Mouse (Mus musculus) Muller cell, postnatal 12 days (primary cell): ENCODE results near the gene Anks1b.
"Not testable (repeated sequence)": the region's sequence is repeated elsewhere in the genome, so short reads cannot be mapped to it uniquely, and the experiment has no call there.

Experiments used
- DNase-seq: peaks from one replicate; pipeline ENCODE4 v3.0.0-alpha.2; 2015; ENCODE audit errors: inconsistent ontology term

Gene Anks1b

GRCm38 (mm10) chr10:90576191-90577098 is 703.1 kb downstream of the Anks1b start:
- peak; percentile 51 for DNase-seq

DNA sequence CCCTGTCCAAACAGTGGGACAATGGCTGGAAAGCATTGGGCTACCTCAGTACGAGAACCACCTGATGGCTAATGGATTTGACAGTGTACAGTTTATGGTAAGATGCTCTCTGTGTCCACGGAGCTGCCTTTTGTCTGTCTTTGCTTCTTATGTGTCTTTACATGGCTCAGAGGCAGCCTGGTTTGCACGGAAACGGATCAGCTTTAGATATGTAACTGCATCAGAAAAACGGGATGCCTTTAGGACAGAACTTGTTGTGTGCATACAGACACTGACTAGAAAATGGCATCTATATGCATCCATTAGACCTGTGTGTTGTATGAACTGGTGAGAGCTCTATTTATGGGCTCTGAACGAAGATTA is 703.8 kb downstream of the Anks1b start:
- DNase-seq = peak; percentile 16

DNA sequence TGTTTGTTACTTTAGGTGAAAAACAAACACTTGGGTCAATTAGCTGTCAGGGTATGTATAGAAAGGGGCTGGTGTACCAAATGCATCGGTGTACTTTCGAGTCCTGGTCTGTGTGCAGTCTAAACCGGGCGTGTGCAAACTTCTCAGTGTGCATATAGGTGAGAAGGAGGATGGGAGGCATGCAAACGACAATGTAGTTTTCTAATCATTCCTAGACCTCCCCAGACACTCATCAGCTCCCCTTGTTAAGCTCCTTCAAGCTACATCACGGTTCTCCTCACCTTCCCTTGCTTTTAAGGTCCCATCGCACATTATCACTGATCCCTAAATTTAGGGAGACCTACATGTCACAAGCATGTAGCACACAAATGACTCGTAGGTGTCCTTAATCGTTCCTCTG is 704.5 kb downstream of the Anks1b start:
- no peak for DNase-seq

DNA sequence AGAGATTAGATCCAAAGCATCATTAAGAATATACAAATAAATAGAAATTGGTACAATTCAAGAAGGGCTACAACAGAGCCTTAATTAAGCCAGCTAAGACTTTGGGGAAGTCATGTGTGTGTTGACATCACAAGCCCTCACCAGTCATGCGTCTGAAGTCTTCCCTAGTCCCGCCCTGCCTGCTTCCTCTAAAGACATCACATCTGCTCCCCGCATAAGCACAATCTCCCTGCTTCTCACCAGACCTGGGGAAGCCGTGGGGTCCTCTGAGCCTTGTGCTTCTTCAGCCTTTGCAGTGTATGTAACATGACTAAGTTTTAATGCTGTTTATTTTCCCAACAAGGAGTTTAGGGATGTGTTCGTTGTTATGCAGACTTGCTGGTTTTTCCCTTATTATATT is 706.7 kb downstream of the Anks1b start:
- no peak for DNase-seq

DNA sequence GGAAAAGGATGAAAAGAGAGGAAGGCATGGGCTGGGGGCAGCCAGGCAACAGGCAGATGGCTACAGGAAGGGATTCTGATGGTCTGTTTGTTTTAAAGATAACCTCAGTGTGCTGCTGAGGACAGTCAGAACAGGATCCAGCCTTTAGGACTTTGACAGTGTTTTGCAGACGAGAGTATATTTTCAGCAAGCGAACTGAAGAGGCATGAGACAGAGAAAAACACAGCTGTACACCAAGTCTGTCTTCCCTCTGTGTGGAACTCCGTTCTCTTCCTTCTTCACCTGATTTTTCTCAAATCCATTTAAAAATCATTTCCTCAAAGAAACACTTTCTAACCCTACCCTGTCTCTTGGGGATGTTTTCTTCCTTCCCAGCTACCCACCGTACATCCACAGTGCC is 710.7 kb downstream of the Anks1b start:
- DNase-seq = no peak

DNA sequence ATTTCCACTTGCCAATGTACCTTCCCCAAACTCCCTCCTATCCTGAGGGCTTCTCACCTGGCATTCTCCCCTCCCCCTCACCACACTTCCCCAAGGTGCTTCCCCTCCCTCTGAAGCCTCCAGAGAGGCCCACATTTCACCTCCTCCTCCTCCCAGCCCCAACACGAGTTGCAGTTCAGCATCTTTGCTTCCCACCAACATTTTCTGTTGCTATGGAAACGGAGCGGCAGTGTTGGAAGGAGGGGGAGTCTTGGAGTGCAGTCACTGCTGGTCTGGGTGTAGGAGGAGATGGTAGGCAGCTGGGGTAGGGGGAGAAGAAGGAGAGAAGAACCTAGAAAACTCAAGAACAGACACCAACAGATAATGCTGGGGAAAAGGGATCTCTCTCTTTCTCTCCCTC is 722.8 kb downstream of the Anks1b start:
- peak; percentile 11 for DNase-seq

- DNase-seq = peak; percentile 36
Measured at GRCm38 (mm10) chr10:90596576-90596975, 723.3 kb downstream of the Anks1b start.

- no peak for DNase-seq
Measured at GRCm38 (mm10) chr10:90599149-90599548, 725.8 kb downstream of the Anks1b start.

GRCm38 (mm10) chr10:90599726-90600531 is 726.6 kb downstream of the Anks1b start:
- DNase-seq = peak; percentile 92

- no peak for DNase-seq
Measured at GRCm38 (mm10) chr10:90607586-90607985, 734.3 kb downstream of the Anks1b start.

DNA sequence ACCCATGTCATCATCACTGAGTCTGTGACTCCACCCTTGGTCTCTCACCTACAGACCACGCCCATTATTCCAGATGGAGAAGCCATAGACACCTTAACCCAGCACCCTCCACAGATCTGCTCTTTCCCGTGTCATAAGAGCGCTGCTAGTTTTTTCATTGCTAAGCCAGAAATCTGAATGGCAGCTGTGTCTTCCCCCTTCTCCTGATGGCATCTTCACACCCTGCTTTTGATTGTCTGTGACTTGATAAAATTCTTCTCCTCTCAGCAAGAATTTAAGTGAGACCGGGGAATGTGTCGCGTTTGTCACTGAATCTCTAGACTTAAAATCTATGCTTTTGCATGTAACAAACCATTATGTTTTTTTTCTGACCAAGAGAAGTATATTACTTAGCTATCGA is 736.1 kb downstream of the Anks1b start:
- no peak for DNase-seq

DNA sequence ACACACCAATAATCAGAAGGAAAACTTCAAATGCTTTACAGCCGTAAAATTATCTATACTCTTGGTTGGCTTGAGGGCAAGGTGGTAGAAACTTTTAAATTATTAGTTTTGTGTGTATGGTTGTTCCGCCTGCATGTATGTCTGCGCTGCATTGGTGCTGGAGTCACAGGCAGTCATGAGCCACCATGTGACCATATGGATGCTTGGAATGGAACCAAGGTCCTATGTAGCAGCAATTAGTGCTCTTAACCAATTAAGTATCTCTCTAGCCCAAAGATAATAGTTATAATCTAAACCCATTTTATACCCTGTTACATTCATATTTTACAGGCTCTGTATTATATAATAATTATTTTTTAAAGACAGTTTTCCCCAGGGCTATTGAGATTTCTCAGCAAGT is 739.7 kb downstream of the Anks1b start:
- no peak for DNase-seq

GRCm38 (mm10) chr10:90615196-90615595 is 741.9 kb downstream of the Anks1b start:
- no peak for DNase-seq

GRCm38 (mm10) chr10:90616622-90617021 is 743.3 kb downstream of the Anks1b start:
- no peak for DNase-seq

GRCm38 (mm10) chr10:90617664-90618296 is 744.5 kb downstream of the Anks1b start:
- DNase-seq = no peak

DNA sequence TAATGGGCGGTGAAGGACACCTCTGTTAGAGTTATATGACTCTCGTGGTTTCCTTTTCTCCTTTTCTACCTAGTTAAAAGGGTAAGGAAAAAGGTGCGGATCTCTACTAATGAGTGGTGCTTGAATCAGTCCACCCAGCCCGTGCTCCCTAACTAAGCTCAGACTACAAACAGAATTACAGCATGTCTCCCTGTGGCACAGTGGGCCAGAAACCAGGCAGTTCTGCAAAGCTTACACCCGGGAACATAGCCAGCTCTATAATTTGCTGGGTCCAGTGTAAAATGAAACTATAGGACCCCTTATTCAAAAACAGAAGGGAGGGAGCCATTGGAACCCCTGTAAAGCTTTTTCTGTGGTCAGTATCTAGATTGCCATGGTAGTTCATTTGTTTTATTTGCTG is 754.2 kb downstream of the Anks1b start:
- DNase-seq = no peak

DNA sequence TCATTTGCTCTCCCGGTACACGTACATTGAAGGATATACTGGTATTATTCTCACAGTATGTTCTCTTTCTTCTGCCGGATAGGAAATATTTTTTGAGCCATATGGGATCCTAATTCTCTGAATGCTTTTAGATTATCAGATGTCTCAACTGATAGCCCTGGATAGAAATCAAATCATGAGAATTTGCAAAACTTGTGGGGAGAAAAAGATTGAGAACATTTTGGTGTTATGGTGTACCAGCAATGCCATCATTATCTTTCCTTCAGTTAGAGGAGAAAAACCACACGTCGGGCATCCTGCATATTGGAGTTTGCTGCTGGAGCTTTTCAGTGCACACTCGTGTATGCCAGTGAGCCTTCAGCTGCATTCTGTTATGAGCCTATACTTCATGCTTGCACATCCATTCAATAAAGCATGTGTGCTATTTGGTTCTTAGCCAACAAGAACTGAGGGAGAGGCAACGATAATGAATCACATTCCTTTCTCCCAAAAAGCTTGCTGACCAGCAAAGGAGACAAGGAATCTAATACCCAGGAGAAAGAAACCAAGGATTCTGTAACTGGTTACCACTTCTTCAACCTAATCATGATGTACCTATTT is 756.9 kb downstream of the Anks1b start:
- DNase-seq = peak; percentile 51

GRCm38 (mm10) chr10:90630794-90631193 is 757.5 kb downstream of the Anks1b start:
- DNase-seq = not testable (repeated sequence)

- DNase-seq = no peak
Measured at GRCm38 (mm10) chr10:90637352-90637751, 764.0 kb downstream of the Anks1b start.

DNA sequence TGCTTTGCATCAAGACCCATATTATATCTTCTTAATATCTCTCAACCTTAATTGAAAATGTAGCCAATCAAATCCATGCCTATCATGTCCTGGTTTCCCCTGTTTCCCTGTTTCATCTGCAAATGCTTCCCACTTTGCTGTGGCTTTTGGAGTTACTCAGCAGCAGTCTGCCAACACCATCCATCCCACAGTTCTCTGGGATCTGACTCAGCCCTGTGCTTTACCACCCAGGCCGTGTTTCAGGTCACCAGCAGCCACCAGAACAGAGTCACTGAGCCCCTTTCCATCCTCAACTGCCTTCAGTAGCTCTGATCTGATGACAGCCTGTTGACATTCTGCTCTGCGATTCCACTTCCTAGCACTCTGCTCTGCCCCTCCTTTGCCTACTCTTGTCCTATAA is 776.4 kb downstream of the Anks1b start:
- DNase-seq = no peak

- peak; percentile 33 for DNase-seq
Measured at GRCm38 (mm10) chr10:90657416-90658120, 784.3 kb downstream of the Anks1b start.
